Mouse (Mus musculus) myocyte (in vitro differentiated cells): ENCODE results near the gene Hrh1. TPM values are rescaled to one million over a fixed set of nuclear protein-coding genes. Genes with fewer than 3 reads are reported as not detected.
"Not testable (repeated sequence)": the region's sequence is repeated elsewhere in the genome, so short reads cannot be mapped to it uniquely, and the experiment has no call there.

Experiments used
- H3K27me3 ChIP-seq: one replicate; pipeline ENCODE4 v1.6.1; 2011; ENCODE audit not compliant: control insufficient read depth, insufficient read depth, insufficient read length
- H3K36me3 ChIP-seq: one replicate; pipeline ENCODE4 v1.6.1; 2011; ENCODE audit not compliant: control insufficient read depth, insufficient read depth
- H3K4me2 ChIP-seq: one replicate; pipeline ENCODE4 v1.6.1; 2011; ENCODE audit warnings: low read depth, control low read depth
- H3K4me3 ChIP-seq: one replicate; pipeline ENCODE4 v1.5.1; 2011; ENCODE audit warnings: mild to moderate bottlenecking, control low read depth, moderate library complexity
- H3K79me2 ChIP-seq: one replicate; pipeline ENCODE4 v1.6.1; 2011; ENCODE audit not compliant: control insufficient read depth, insufficient read depth
- H3ac ChIP-seq: one replicate; pipeline ENCODE4 v1.6.1; 2011; ENCODE audit not compliant: control insufficient read depth, insufficient read length
- CEBPB ChIP-seq: IDR thresholded peaks from 2 replicates; pipeline ENCODE4 v1.6.1; 2011; ENCODE audit warnings: mild to moderate bottlenecking, moderate library complexity; ENCODE audit not compliant: poor library complexity, insufficient read depth, severe bottlenecking
- E2F4 ChIP-seq: IDR thresholded peaks from one replicate; pipeline ENCODE4 v1.6.1; 2011; ENCODE audit warnings: mild to moderate bottlenecking, control low read depth, moderate library complexity; ENCODE audit not compliant: insufficient read depth
- MAX ChIP-seq: IDR thresholded peaks from one replicate; pipeline ENCODE4 v1.6.1; 2011; ENCODE audit warnings: low read depth, mild to moderate bottlenecking, control low read depth
- MYOD1 ChIP-seq, 3 experiments: IDR thresholded peaks; one replicate each; pipeline ENCODE4 v1.6.1; 2011; ENCODE audit warnings: control low read depth in 2 of 3, low read depth in 2 of 3, mild to moderate bottlenecking in 2 of 3, moderate library complexity in 1 of 3; ENCODE audit not compliant: insufficient read length in 2 of 3, control insufficient read depth in 1 of 3
- MYOG ChIP-seq, 3 experiments: IDR thresholded peaks; one replicate each; pipeline ENCODE4 v1.6.1; 2011; ENCODE audit warnings: control low read depth in 2 of 3, low read depth in 2 of 3, mild to moderate bottlenecking in 2 of 3; ENCODE audit not compliant: insufficient read length in 2 of 3, control insufficient read depth in 1 of 3, insufficient read depth in 1 of 3
- POLR2A ChIP-seq: IDR thresholded peaks from one replicate; pipeline ENCODE4 v1.6.1; 2011; ENCODE audit warnings: low read depth, mild to moderate bottlenecking, control low read depth, moderate library complexity; ENCODE audit not compliant: insufficient read length
- POLR2AphosphoS2 ChIP-seq: IDR thresholded peaks from one replicate; pipeline ENCODE4 v1.6.1; 2011; ENCODE audit warnings: low read depth, control low read depth; ENCODE audit not compliant: insufficient read length
- REST ChIP-seq: IDR thresholded peaks from one replicate; pipeline ENCODE4 v1.6.1; 2011; ENCODE audit warnings: mild to moderate bottlenecking, control low read depth, moderate library complexity; ENCODE audit not compliant: insufficient read depth, insufficient read length
- SRF ChIP-seq: IDR thresholded peaks from one replicate; pipeline ENCODE4 v1.6.1; 2011; ENCODE audit warnings: low read depth; ENCODE audit not compliant: control insufficient read depth, insufficient read length
- TCF12 ChIP-seq: IDR thresholded peaks from one replicate; pipeline ENCODE4 v1.6.1; 2011; ENCODE audit warnings: mild to moderate bottlenecking, control low read depth; ENCODE audit not compliant: poor library complexity, insufficient read depth, severe bottlenecking
- TCF3 ChIP-seq: IDR thresholded peaks from one replicate; pipeline ENCODE4 v1.6.1; 2011; ENCODE audit warnings: low read depth, control low read depth; ENCODE audit not compliant: insufficient read length
- USF1 ChIP-seq: IDR thresholded peaks from one replicate; pipeline ENCODE4 v1.6.1; 2011; ENCODE audit warnings: low read depth, mild to moderate bottlenecking, control low read depth, moderate library complexity
- polyA plus RNA-seq: library from polyadenylated mRNA; unstranded; fragments of >200 nt; fragmentation: generic; extraction: Trizol; gene quantifications from one replicate; pipeline ENCODE4 v1.2.1, GENCODE M21; 2012; ENCODE audit warnings: missing spikeins

Gene Hrh1
- polyA plus RNA-seq, 1 experiment = 0.50 TPM

- no peaks in the 10 kb centered on the region for H3K36me3 ChIP-seq
- H3K79me2 ChIP-seq = no peaks in the 10 kb centered on the region
- no peak overlapping the region for H3K4me3 ChIP-seq
- no peaks in the 10 kb centered on the region for H3K27me3 ChIP-seq
- H3ac ChIP-seq = no peak overlapping the region
- H3K4me2 ChIP-seq = peak overlapping the region; percentile 46
- TF ChIP-seq MYOD1 (IDR thresholded peaks at IDR 0.05; ENCODE audit: control insufficient read depth in 1 of 3, insufficient read length in 2 of 3, low read depth in 2 of 3) = peak in 2 of 3 experiments; percentile 34 to 62
- TF ChIP-seq MYOG (IDR thresholded peaks at IDR 0.05; ENCODE audit: control insufficient read depth in 1 of 3, insufficient read depth in 1 of 3, insufficient read length in 2 of 3, low read depth in 2 of 3) = peak in 1 of 3 experiments; percentile 46
- TF ChIP-seq MAX = no peak
- no peak for TF ChIP-seq USF1
Observed at GRCm38 (mm10) chr6:114478771-114479170, 81.0 kb downstream of the Hrh1 start.

- Histone ChIP-seq H3K4me3 (no peak overlapping the region), H3K27me3 (no peaks in the 10 kb centered on the region), H3K4me2 (peak overlapping the region; percentile 15), H3ac (no peak overlapping the region), H3K36me3 (no peaks in the 10 kb centered on the region), H3K79me2 (no peaks in the 10 kb centered on the region)
- no peak for TF ChIP-seq POLR2AphosphoS2
- TF ChIP-seq REST = no peak
- TF ChIP-seq USF1 = no peak
- TF ChIP-seq SRF = no peak
- no peak for TF ChIP-seq MYOD1 (IDR thresholded peaks at IDR 0.05; ENCODE audit: control insufficient read depth in 1 of 3, insufficient read length in 2 of 3, low read depth in 2 of 3)
- no peak for TF ChIP-seq TCF12
- no peak for TF ChIP-seq POLR2A
- no peak for TF ChIP-seq E2F4
- TF ChIP-seq CEBPB = no peak
- no peak for TF ChIP-seq MYOG (IDR thresholded peaks at IDR 0.05; ENCODE audit: control insufficient read depth in 1 of 3, insufficient read depth in 1 of 3, insufficient read length in 2 of 3, low read depth in 2 of 3)
- TF ChIP-seq MAX = no peak
- no peak for TF ChIP-seq TCF3
Observed at GRCm38 (mm10) chr6:114479644-114480410, 82.1 kb downstream of the Hrh1 start.

DNA sequence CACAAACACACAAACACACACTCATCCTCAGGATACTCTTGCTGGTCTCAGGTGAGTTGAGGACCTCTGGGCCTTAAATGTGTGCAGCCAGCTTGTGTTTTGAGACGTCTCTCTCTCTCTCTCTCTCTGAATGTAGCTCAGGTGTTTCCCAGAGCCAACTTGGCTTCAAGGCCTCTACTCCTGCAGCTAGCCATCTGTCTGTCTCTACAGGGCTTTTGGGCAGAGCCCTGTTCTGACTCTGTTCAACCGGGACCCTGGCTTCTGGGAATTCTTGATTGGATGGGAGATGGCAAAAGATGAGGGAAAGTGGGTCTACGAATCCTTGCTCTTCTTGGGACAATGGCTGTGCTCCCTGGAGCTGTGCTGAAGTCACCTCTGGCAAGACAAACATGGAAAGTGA, 91.6 kb downstream of the Hrh1 start:
- Histone ChIP-seq H3K36me3 (no peaks in the 10 kb centered on the region), H3ac (no peak overlapping the region), H3K4me2 (no peak overlapping the region), H3K27me3 (peaks cover 6% of the 10 kb centered on the region), H3K4me3 (no peak overlapping the region), H3K79me2 (no peaks in the 10 kb centered on the region)
- no peak for TF ChIP-seq MYOD1 (IDR thresholded peaks at IDR 0.05; ENCODE audit: control insufficient read depth in 1 of 3, insufficient read length in 2 of 3, low read depth in 2 of 3)
- no peak for TF ChIP-seq SRF
- TF ChIP-seq E2F4 = no peak
- no peak for TF ChIP-seq TCF12
- TF ChIP-seq USF1 = no peak
- TF ChIP-seq CEBPB = no peak
- no peak for TF ChIP-seq MYOG (IDR thresholded peaks at IDR 0.05; ENCODE audit: control insufficient read depth in 1 of 3, insufficient read depth in 1 of 3, insufficient read length in 2 of 3, low read depth in 2 of 3)
- TF ChIP-seq TCF3 = no peak
- no peak for TF ChIP-seq MAX
- TF ChIP-seq REST = no peak
- TF ChIP-seq POLR2AphosphoS2 = no peak
- no peak for TF ChIP-seq POLR2A

GRCm38 (mm10) chr6:114492588-114492987, 94.9 kb downstream of the Hrh1 start:
- H3ac ChIP-seq, H3K36me3 ChIP-seq, H3K79me2 ChIP-seq, H3K4me3 ChIP-seq, H3K27me3 ChIP-seq, H3K4me2 ChIP-seq: not testable (repeated sequence)

DNA sequence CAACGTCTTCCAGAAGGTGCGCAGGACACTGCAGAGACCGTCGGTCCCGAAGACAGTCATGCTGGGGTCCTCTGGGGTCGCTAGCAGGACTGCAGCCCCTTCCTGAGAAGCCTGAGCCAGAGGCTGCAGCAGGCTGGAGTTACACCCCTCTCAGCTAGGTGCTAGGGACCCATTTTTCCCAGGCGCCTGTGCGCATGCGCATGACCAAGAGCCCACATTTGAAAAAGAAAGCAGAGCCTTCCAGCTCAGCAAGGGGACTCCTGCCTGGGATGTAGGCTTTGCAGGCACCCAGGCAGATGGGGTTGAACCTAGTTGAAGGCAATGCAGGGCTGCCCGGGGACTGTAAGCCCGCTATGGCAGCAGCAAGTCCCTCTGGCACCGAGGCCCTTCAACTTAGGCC, 97.3 kb downstream of the Hrh1 start:
- H3K36me3 ChIP-seq, H3K4me2 ChIP-seq, H3K27me3 ChIP-seq, H3K79me2 ChIP-seq, H3K4me3 ChIP-seq, H3ac ChIP-seq: not testable (repeated sequence)

DNA sequence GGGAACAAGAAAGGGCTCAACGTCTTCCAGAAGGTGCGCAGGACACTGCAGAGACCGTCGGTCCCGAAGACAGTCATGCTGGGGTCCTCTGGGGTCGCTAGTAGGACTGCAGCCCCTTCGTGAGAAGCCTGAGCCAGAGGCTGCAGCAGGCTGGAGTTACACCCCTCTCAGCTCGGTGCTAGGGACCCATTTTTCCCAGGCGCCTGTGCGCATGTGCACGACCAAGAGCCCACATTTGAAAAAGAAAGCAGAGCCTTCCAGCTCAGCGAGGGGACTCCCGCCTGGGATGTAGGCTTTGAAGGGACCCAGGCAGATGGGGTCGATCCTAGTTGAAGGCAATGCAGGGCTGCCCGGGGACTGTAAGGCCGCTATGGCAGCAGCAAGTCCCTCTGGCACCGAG, 116.3 kb downstream of the Hrh1 start:
- H3K27me3 ChIP-seq, H3K4me3 ChIP-seq, H3K79me2 ChIP-seq, H3ac ChIP-seq, H3K4me2 ChIP-seq, H3K36me3 ChIP-seq: not testable (repeated sequence)

DNA sequence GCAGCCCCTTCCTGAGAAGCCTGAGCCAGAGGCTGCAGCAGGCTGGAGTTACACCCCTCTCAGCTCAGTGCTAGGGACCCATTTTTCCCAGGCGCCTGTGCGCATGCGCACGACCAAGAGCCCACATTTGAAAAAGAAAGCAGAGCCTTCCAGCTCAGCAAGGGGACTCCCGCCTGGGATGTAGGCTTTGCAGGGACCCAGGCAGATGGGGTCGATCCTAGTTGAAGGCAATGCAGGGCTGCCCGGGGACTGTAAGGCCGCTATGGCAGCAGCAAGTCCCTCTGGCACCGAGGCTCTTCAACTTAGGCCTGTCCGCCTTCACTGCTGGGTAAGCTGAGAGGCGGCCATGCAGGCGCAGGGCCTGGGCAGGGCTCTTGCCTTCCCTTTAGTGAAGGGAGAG, 131.0 kb downstream of the Hrh1 start:
- not testable (repeated sequence) for H3K27me3 ChIP-seq, H3K4me3 ChIP-seq, H3K4me2 ChIP-seq, H3ac ChIP-seq, H3K36me3 ChIP-seq, H3K79me2 ChIP-seq
